Mouse (Mus musculus): Measurements from ENCODE around the gene Gls. TPM values are rescaled to one million over a fixed set of nuclear protein-coding genes. Genes with fewer than 3 reads are reported as not detected.
A peak's percentile ranks its signal among the peaks of the same experiment; 100 is the strongest.

The Gls gene
- polyA plus RNA-seq, 2 experiments = 44.9 to 126 TPM

GRCm38 (mm10) chr1:52265886-52266516 is 33.0 kb upstream of the Gls start:
- 31% methylated on average over 3 of the region's 3 CpGs for WGBS
- no peak for TF ChIP-seq POLR2A (IDR thresholded peaks at IDR 0.05; ENCODE audit: borderline replicate concordance, extremely low read depth, insufficient read depth, insufficient read length)

GRCm38 (mm10) chr1:52264290-52264689 is 31.3 kb upstream of the Gls start:
- no peak overlapping the region for H3K4me2 ChIP-seq (replicated peaks; ENCODE audit: low read depth, low read length, severe bottlenecking)
- ATAC-seq (ENCODE audit: low FRiP score, low read depth) = no peak
- no peak overlapping the region for H3K9ac ChIP-seq (ENCODE audit: low read depth, low read length, severe bottlenecking)
- H3K4me1 ChIP-seq (ENCODE audit: control insufficient read depth, insufficient read depth, low read length) = peaks cover 10% of the 10 kb centered on the region
- no peaks in the 10 kb centered on the region for H3K36me3 ChIP-seq (ENCODE audit: control insufficient read depth, insufficient read depth, low read length)
- H3K27ac ChIP-seq (replicated peaks; ENCODE audit: low read depth, low read length) = no peak overlapping the region
- no peaks in the 10 kb centered on the region for H3K9me3 ChIP-seq (ENCODE audit: control insufficient read depth, low read length)
- no peak for TF ChIP-seq POLR2A (IDR thresholded peaks at IDR 0.05; ENCODE audit: borderline replicate concordance, extremely low read depth, insufficient read depth, insufficient read length)
- H3K4me3 ChIP-seq (replicated peaks; ENCODE audit: low read length) = no peak overlapping the region
- H3K27me3 ChIP-seq (ENCODE audit: control insufficient read depth, insufficient read depth, low read length) = no peaks in the 10 kb centered on the region
- 49% methylated on average over 3 of the region's 3 CpGs for WGBS
- no peak for DNase-seq (ENCODE audit: low spot score)

More at GRCm38 (mm10) chr1:52265886-52266516, 33.0 kb upstream of the Gls start:
- H3K9me3 ChIP-seq (ENCODE audit: control insufficient read depth, low read length) = no peaks in the 10 kb centered on the region
- no peak overlapping the region for H3K4me2 ChIP-seq (replicated peaks; ENCODE audit: low read depth, low read length, severe bottlenecking)
- H3K4me1 ChIP-seq (ENCODE audit: control insufficient read depth, insufficient read depth, low read length) = peaks cover 14% of the 10 kb centered on the region
- H3K36me3 ChIP-seq (ENCODE audit: control insufficient read depth, insufficient read depth, low read length) = no peaks in the 10 kb centered on the region
- H3K27me3 ChIP-seq (ENCODE audit: control insufficient read depth, insufficient read depth, low read length) = no peaks in the 10 kb centered on the region
- H3K27ac ChIP-seq (replicated peaks; ENCODE audit: low read depth, low read length) = peak overlapping the region; percentile 43; the same call in 1 of the 2 replicates
- ATAC-seq (ENCODE audit: low FRiP score, low read depth) = peak; percentile 68; the same call in 1 of the 2 replicates
- no peak for DNase-seq (ENCODE audit: low spot score)
- H3K4me3 ChIP-seq (replicated peaks; ENCODE audit: low read length) = no peak overlapping the region
- no peak overlapping the region for H3K9ac ChIP-seq (ENCODE audit: low read depth, low read length, severe bottlenecking)

GRCm38 (mm10) chr1:52260354-52261090 is 27.5 kb upstream of the Gls start:
- Histone ChIP-seq H3K27me3 (ENCODE audit: control insufficient read depth, insufficient read depth, low read length) (no peaks in the 10 kb centered on the region), H3K9me3 (ENCODE audit: control insufficient read depth, low read length) (no peaks in the 10 kb centered on the region), H3K4me1 (ENCODE audit: control insufficient read depth, insufficient read depth, low read length) (no peaks in the 10 kb centered on the region), H3K36me3 (ENCODE audit: control insufficient read depth, insufficient read depth, low read length) (no peaks in the 10 kb centered on the region), H3K27ac (replicated peaks; ENCODE audit: low read depth, low read length) (no peak overlapping the region), H3K9ac (ENCODE audit: low read depth, low read length, severe bottlenecking) (no peak overlapping the region), H3K4me3 (replicated peaks; ENCODE audit: low read length) (no peak overlapping the region), H3K4me2 (replicated peaks; ENCODE audit: low read depth, low read length, severe bottlenecking) (no peak overlapping the region)
- 92% methylated on average over 4 of the region's 4 CpGs for WGBS
- no peak for TF ChIP-seq POLR2A (IDR thresholded peaks at IDR 0.05; ENCODE audit: borderline replicate concordance, extremely low read depth, insufficient read depth, insufficient read length)
- ATAC-seq (ENCODE audit: low FRiP score, low read depth) (no peak), DNase-seq (ENCODE audit: low spot score) (no peak)

GRCm38 (mm10) chr1:52258006-52258749 is 25.1 kb upstream of the Gls start:
- ATAC-seq (ENCODE audit: low FRiP score, low read depth) = no peak
- Histone ChIP-seq H3K9me3 (ENCODE audit: control insufficient read depth, low read length) (no peaks in the 10 kb centered on the region), H3K4me1 (ENCODE audit: control insufficient read depth, insufficient read depth, low read length) (peaks cover 7% of the 10 kb centered on the region; the same call in 1 of the 2 replicates), H3K27ac (replicated peaks; ENCODE audit: low read depth, low read length) (no peak overlapping the region), H3K4me2 (replicated peaks; ENCODE audit: low read depth, low read length, severe bottlenecking) (no peak overlapping the region), H3K27me3 (ENCODE audit: control insufficient read depth, insufficient read depth, low read length) (no peaks in the 10 kb centered on the region), H3K9ac (ENCODE audit: low read depth, low read length, severe bottlenecking) (no peak overlapping the region), H3K4me3 (replicated peaks; ENCODE audit: low read length) (no peak overlapping the region), H3K36me3 (ENCODE audit: control insufficient read depth, insufficient read depth, low read length) (no peaks in the 10 kb centered on the region)
- 79% methylated on average over 9 of the region's 9 CpGs for WGBS
- no peak for DNase-seq (ENCODE audit: low spot score)
- no peak for TF ChIP-seq POLR2A (IDR thresholded peaks at IDR 0.05; ENCODE audit: borderline replicate concordance, extremely low read depth, insufficient read depth, insufficient read length)

GRCm38 (mm10) chr1:52256916-52257315 is 23.9 kb upstream of the Gls start:
- Histone ChIP-seq H3K4me2 (replicated peaks; ENCODE audit: low read depth, low read length, severe bottlenecking) (no peak overlapping the region), H3K4me1 (ENCODE audit: control insufficient read depth, insufficient read depth, low read length) (peaks cover 7% of the 10 kb centered on the region; the same call in 1 of the 2 replicates), H3K9ac (ENCODE audit: low read depth, low read length, severe bottlenecking) (no peak overlapping the region), H3K27ac (replicated peaks; ENCODE audit: low read depth, low read length) (no peak overlapping the region), H3K4me3 (replicated peaks; ENCODE audit: low read length) (no peak overlapping the region), H3K9me3 (ENCODE audit: control insufficient read depth, low read length) (no peaks in the 10 kb centered on the region), H3K36me3 (ENCODE audit: control insufficient read depth, insufficient read depth, low read length) (no peaks in the 10 kb centered on the region), H3K27me3 (ENCODE audit: control insufficient read depth, insufficient read depth, low read length) (no peaks in the 10 kb centered on the region)
- no peak for TF ChIP-seq POLR2A (IDR thresholded peaks at IDR 0.05; ENCODE audit: borderline replicate concordance, extremely low read depth, insufficient read depth, insufficient read length)
- ATAC-seq (ENCODE audit: low FRiP score, low read depth) (no peak), DNase-seq (ENCODE audit: low spot score) (no peak)
- WGBS = 72% methylated on average over 4 of the region's 4 CpGs
